In the genomic region with DNA sequence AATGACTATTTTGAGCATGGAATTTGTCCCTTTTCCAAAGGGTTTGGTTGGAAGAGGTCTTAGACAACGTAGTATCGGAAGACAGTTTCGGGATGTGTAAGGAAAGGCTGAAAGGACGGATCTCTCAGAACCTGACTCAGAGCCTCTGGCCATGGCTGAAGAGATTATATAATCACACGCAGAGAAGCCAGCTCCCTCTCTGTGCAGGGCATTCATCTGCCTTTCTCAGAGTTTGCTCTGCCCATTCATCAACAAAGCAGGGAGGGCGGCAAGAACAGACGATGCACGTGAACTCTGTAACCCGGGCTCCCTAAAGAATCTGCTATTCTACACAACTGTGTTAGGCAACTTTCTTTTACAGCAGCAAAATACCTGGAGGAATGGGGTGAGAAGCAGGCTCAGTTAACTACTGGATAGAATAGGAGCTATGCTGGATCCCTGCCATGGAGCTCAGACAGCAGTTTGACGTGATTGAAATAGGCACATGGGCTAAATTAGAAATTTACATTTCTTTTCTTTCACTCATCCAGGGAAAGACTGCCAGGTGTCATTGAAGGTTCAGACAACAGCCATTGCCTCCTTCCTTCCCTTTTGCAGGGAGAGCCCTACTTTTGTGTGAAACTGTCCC, we compare ENCODE assay signal across 8 mouse cellular contexts. TPM values are rescaled to one million over a fixed set of nuclear protein-coding genes. Genes with fewer than 3 reads are reported as not detected.
DNase-seq lines count a peak whose midpoint lies in the region; ATAC-seq lines count a peak whose summit lies in the region.

No protein-coding gene starts in this region.

- H3K4me3 ChIP-seq in embryonic facial prominence, embryonic 12.5 days = peak overlapping the region; percentile 33; the same call in 1 of the 2 replicates
- H3K4me3 ChIP-seq in limb, embryonic 13.5 days = peak overlapping the region; percentile 38; the same call in 1 of the 2 replicates

- H3K9ac ChIP-seq in embryonic facial prominence, embryonic 12.5 days = 0 out of 2 replicates have a peak overlapping the region, but pooled peaks have one; percentile 46
- no peak overlapping the region; the same call in 1 of the 2 replicates for H3K9ac ChIP-seq in limb, embryonic 13.5 days

- H3K4me1 ChIP-seq in embryonic facial prominence, embryonic 12.5 days = peaks cover 11% of the 10 kb centered on the region
- peaks cover 10% of the 10 kb centered on the region for H3K4me1 ChIP-seq in limb, embryonic 13.5 days

- H3K27ac ChIP-seq in embryonic facial prominence, embryonic 12.5 days = peak overlapping the region; percentile 72; the same call in 1 of the 2 replicates
- no peak overlapping the region for H3K27ac ChIP-seq in limb, embryonic 13.5 days

- DNase-seq in adrenal gland, adult (ENCODE audit: inconsistent age in 2 of 2, low spot score in 1 of 2) = peak; percentile 69 to 88
- DNase-seq in adrenal gland, postnatal 4 days (ENCODE audit: low spot score in 2 of 2) = no peak
- peak; percentile 15 for DNase-seq in 3T3-L1 (ENCODE audit: low read depth, low spot score)
- no peak for DNase-seq in spleen, adult 12 weeks (ENCODE audit: low spot score)
- DNase-seq in retina, postnatal 1 day = no peak
- DNase-seq in thymus, adult 18-20 months = no peak

- 23% methylated on average over 10 of the region's 10 CpGs for WGBS in embryonic facial prominence, embryonic 12.5 days
- 55% methylated on average over 10 of the region's 10 CpGs for WGBS in limb, embryonic 13.5 days

- H3K27me3 ChIP-seq in embryonic facial prominence, embryonic 12.5 days = no peaks in the 10 kb centered on the region
- no peaks in the 10 kb centered on the region for H3K27me3 ChIP-seq in limb, embryonic 13.5 days

- no peaks in the 10 kb centered on the region for H3K9me3 ChIP-seq in embryonic facial prominence, embryonic 12.5 days
- no peaks in the 10 kb centered on the region for H3K9me3 ChIP-seq in limb, embryonic 13.5 days

- no peak for ATAC-seq in embryonic facial prominence, embryonic 12.5 days (ENCODE audit: insufficient number of reproducible peaks, insufficient read depth, low FRiP score, low TSS enrichment)
- ATAC-seq in limb, embryonic 13.5 days (ENCODE audit: low FRiP score, low read depth) = no peak

- H3K36me3 ChIP-seq in embryonic facial prominence, embryonic 12.5 days = no peaks in the 10 kb centered on the region
- H3K36me3 ChIP-seq in limb, embryonic 13.5 days = no peaks in the 10 kb centered on the region

- peak overlapping the region; percentile 57 for H3K4me2 ChIP-seq in embryonic facial prominence, embryonic 12.5 days (replicated peaks)
- H3K4me2 ChIP-seq in limb, embryonic 13.5 days (replicated peaks) = peak overlapping the region; percentile 69

RNA-seq across cellular contexts. Expression of a gene that starts 13.6 kb away (rescaled TPM):
- total RNA-seq in adrenal gland, postnatal 4 days (2021) = 100 to 1,000 TPM; 294 to 301 TPM
- 1,615 and 1,742 TPM in 2 replicates for polyA plus RNA-seq in embryonic facial prominence, embryonic 12.5 days (2016; fragmentation: Nextera tagmentation; extraction: Ambion mirVana)
- polyA plus RNA-seq in limb, embryonic 13.5 days (2015; fragmentation: Nextera tagmentation; extraction: Ambion mirVana) = 1,677 and 1,740 TPM in 2 replicates

RNA-seq across cellular contexts. Expression of a gene that starts 19.6 kb away (rescaled TPM):
- total RNA-seq in adrenal gland, postnatal 4 days (2021) = 1 to 10 TPM; 3.0 to 6.0 TPM
- polyA plus RNA-seq in embryonic facial prominence, embryonic 12.5 days (2016; fragmentation: Nextera tagmentation; extraction: Ambion mirVana) = 3.2 and 3.9 TPM in 2 replicates
- 3.4 and 3.7 TPM in 2 replicates for polyA plus RNA-seq in limb, embryonic 13.5 days (2015; fragmentation: Nextera tagmentation; extraction: Ambion mirVana)

RNA-seq across cellular contexts. Expression of a gene that starts 36.4 kb away (rescaled TPM):
- total RNA-seq in adrenal gland, postnatal 4 days (2021) = 10 to 100 TPM; 33.0 to 41.5 TPM
- polyA plus RNA-seq in embryonic facial prominence, embryonic 12.5 days (2016; fragmentation: Nextera tagmentation; extraction: Ambion mirVana) = 9.6 and 12.0 TPM in 2 replicates
- polyA plus RNA-seq in limb, embryonic 13.5 days (2015; fragmentation: Nextera tagmentation; extraction: Ambion mirVana) = 12.7 and 13.8 TPM in 2 replicates

RNA-seq across cellular contexts. Expression of a gene that starts 47.8 kb away (rescaled TPM):
- 10 to 100 TPM; 91.2 to 95.2 TPM for total RNA-seq in adrenal gland, postnatal 4 days (2021)
- polyA plus RNA-seq in embryonic facial prominence, embryonic 12.5 days (2016; fragmentation: Nextera tagmentation; extraction: Ambion mirVana) = 269 TPM in 2 replicates
- polyA plus RNA-seq in limb, embryonic 13.5 days (2015; fragmentation: Nextera tagmentation; extraction: Ambion mirVana) = 247 and 248 TPM in 2 replicates

RNA-seq across cellular contexts. Expression of a gene that starts 51.3 kb away (rescaled TPM):
- not detected for total RNA-seq in adrenal gland, postnatal 4 days (2021)
- polyA plus RNA-seq in embryonic facial prominence, embryonic 12.5 days (2016; fragmentation: Nextera tagmentation; extraction: Ambion mirVana) = not detected in 2 replicates
- not detected in 2 replicates for polyA plus RNA-seq in limb, embryonic 13.5 days (2015; fragmentation: Nextera tagmentation; extraction: Ambion mirVana)

Comparison
In these comparisons a context has a peak if more than half of its experiments do, and no peak if none do; other contexts are left out.
1. DNase-seq: peak in adrenal gland, adult (2 of 2) and 3T3-L1 (single experiment); none in adrenal gland, postnatal 4 days (0 of 2), spleen, adult 12 weeks (single experiment), retina, postnatal 1 day (single experiment) and thymus, adult 18-20 months (0 of 2).